Mouse (Mus musculus): ENCODE data around the gene Olfr1440. TPM values are rescaled to one million over a fixed set of nuclear protein-coding genes. Genes with fewer than 3 reads are reported as not detected.

Olfr1440 gene
- polyA plus RNA-seq (2015; fragmentation: Nextera tagmentation; extraction: Ambion mirVana): not detected in 2 replicates

DNA sequence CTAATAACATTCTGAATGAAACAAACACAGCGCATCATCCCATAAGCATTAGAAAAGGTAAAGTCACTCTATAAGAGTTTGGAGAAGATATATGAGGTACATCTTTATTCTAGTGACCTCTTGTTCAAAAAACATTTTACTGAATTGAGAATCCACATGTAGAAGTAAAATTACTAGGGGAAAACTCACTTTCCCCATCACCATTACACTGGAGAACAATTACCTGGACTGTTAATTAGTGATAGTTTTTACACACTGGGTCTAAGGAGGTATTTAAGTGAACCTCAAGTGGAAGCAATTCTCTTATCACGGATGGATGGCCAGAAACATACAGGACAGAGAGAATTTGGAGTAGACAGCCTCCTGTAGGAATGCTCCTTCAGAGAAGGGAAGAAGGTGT, at the start of gene Olfr1440:
TSS of gene Olfr1440 (plus strand) at position 301 of the 400 bp plus-strand sequence.
- H3K4me3 ChIP-seq (replicated peaks): no peak within 1 kb of the TSS
- no peaks in the 10 kb centered on the region for H3K36me3 ChIP-seq (replicated peaks)
- ATAC-seq (ENCODE audit: insufficient read depth): no peak
- no peaks in the 10 kb centered on the region for H3K9me3 ChIP-seq (replicated peaks)
- H3K9ac ChIP-seq: no peak within 1 kb of the TSS
- no peak within 1 kb of the TSS for H3K4me2 ChIP-seq
- WGBS (ENCODE audit: insufficient replicate concordance): 58% methylated on average over 2 of the region's 2 CpGs
- H3K27me3 ChIP-seq: no peaks in the 10 kb centered on the region
- H3K4me1 ChIP-seq (replicated peaks): no peaks in the 10 kb centered on the region
- no peak within 1 kb of the TSS for H3K27ac ChIP-seq (replicated peaks)

DNA sequence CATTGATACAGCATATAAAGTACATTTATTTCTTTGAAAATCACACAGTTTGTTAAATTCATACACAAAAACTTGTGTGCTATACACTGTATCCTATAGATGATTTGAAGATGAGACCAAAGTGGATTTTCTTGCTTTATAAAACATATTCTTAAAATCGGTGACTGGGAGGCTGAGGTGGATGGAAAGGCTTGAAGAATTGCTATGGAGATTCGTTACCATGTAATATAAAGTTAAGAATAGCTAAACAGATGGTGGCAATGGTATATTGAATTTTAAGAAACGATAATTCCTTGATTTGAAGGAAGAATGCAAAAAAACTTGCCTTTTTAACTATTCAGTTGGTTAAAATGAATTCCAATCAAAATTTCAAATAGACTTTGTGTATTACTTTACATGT, 14.1 kb upstream of the Olfr1440 start:
- Histone ChIP-seq H3K9me3 (replicated peaks) (no peaks in the 10 kb centered on the region), H3K4me1 (replicated peaks) (no peaks in the 10 kb centered on the region), H3K27ac (replicated peaks) (no peak overlapping the region), H3K9ac (no peak overlapping the region), H3K36me3 (replicated peaks) (no peaks in the 10 kb centered on the region), H3K4me3 (replicated peaks) (no peak overlapping the region), H3K4me2 (no peak overlapping the region), H3K27me3 (no peaks in the 10 kb centered on the region)
- WGBS (ENCODE audit: insufficient replicate concordance): 48% methylated on average over 3 of the region's 3 CpGs
- no peak for ATAC-seq (ENCODE audit: insufficient read depth)

DNA sequence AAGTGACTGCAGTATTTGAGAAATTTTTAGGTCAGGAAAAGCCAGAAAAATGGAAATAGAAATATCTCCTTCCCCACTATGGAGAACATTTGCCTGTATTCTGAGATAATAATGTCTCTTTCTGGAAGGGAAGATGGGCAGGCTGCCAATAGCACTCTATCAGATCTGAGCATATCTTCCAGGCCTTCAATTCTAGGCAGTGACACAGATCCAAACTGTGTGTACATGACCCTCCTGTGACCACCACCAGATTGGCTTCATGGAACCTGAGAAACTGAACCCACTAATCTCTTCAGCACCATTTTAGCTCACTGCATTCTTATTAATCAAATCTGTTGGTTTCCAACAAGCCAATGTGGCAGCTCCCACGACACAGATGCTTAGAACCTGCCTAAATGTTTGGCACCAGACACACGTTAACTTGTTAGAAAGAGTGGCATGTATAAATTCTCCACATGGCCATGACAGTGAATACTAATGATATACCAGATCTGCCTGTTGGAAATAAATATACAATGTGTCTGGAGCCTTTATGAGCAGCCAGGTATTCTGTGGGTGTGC, 12.5 kb upstream of the Olfr1440 start:
- ATAC-seq (ENCODE audit: insufficient read depth): no peak
- Histone ChIP-seq H3K27ac (replicated peaks) (no peak overlapping the region), H3K4me3 (replicated peaks) (no peak overlapping the region), H3K9ac (no peak overlapping the region), H3K27me3 (no peaks in the 10 kb centered on the region), H3K4me2 (no peak overlapping the region), H3K36me3 (replicated peaks) (no peaks in the 10 kb centered on the region), H3K9me3 (replicated peaks) (no peaks in the 10 kb centered on the region), H3K4me1 (replicated peaks) (no peaks in the 10 kb centered on the region)
- 36% methylated on average over 2 of the region's 2 CpGs for WGBS (ENCODE audit: insufficient replicate concordance)

DNA sequence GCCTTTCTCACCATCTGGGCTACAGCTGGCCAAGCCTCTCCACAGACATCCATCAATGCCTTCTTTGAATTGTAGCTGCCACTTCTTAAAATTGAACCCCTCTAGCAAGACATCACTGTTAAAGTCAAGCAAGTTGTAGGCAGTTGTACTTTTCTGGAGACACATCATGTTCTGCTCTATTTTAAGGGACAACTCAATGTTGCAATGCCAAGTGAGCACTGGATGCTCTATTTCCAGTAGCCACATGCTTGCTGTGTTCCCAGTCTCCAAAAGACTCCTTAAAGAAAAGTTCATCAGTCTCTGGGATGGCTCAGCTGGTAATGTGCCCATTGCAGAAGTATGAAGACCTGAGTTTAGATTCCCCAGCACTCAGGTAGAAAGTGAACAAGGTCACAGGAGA, 26.7 kb downstream of the Olfr1440 start:
- no peaks in the 10 kb centered on the region for H3K4me1 ChIP-seq (replicated peaks)
- H3K4me2 ChIP-seq: no peak overlapping the region
- no peaks in the 10 kb centered on the region for H3K36me3 ChIP-seq (replicated peaks)
- no peak overlapping the region for H3K9ac ChIP-seq
- no peak overlapping the region for H3K27ac ChIP-seq (replicated peaks)
- no peak overlapping the region for H3K4me3 ChIP-seq (replicated peaks)
- no peak for ATAC-seq (ENCODE audit: insufficient read depth)
- H3K9me3 ChIP-seq (replicated peaks): no peaks in the 10 kb centered on the region
- H3K27me3 ChIP-seq: no peaks in the 10 kb centered on the region

- no peaks in the 10 kb centered on the region for H3K27me3 ChIP-seq
- no peaks in the 10 kb centered on the region for H3K36me3 ChIP-seq (replicated peaks)
- no peak within 1 kb of the TSS for H3K9ac ChIP-seq
- H3K4me2 ChIP-seq: no peak within 1 kb of the TSS
- no peak within 1 kb of the TSS for H3K4me3 ChIP-seq (replicated peaks)
- no peak for ATAC-seq (ENCODE audit: insufficient read depth)
- no peak within 1 kb of the TSS for H3K27ac ChIP-seq (replicated peaks)
- H3K9me3 ChIP-seq (replicated peaks): no peaks in the 10 kb centered on the region
- H3K4me1 ChIP-seq (replicated peaks): no peaks in the 10 kb centered on the region
These were observed 30.3 kb downstream of the Olfr1440 start, which contains the start of gene Olfr1441 for GRCm38 (mm10) chr19:12417361-12417760. TSS of gene Olfr1441 (plus strand) at chr19:12417433.

- no peak overlapping the region for H3K27ac ChIP-seq (replicated peaks)
- no peak overlapping the region for H3K4me2 ChIP-seq
- H3K9ac ChIP-seq: no peak overlapping the region
- H3K4me3 ChIP-seq (replicated peaks): no peak overlapping the region
- H3K36me3 ChIP-seq (replicated peaks): no peaks in the 10 kb centered on the region
- H3K4me1 ChIP-seq (replicated peaks): no peaks in the 10 kb centered on the region
- ATAC-seq (ENCODE audit: insufficient read depth): no peak
- H3K27me3 ChIP-seq: no peaks in the 10 kb centered on the region
- no peaks in the 10 kb centered on the region for H3K9me3 ChIP-seq (replicated peaks)
- WGBS (ENCODE audit: insufficient replicate concordance): 70% methylated on average over 3 of the region's 3 CpGs
These were observed 31.2 kb downstream of the Olfr1440 start for GRCm38 (mm10) chr19:12418312-12418711.

GRCm38 (mm10) chr19:12420555-12420954, 33.5 kb downstream of the Olfr1440 start:
- no peak overlapping the region for H3K9ac ChIP-seq
- no peaks in the 10 kb centered on the region for H3K27me3 ChIP-seq
- H3K9me3 ChIP-seq (replicated peaks): no peaks in the 10 kb centered on the region
- no peak overlapping the region for H3K4me2 ChIP-seq
- no peak overlapping the region for H3K4me3 ChIP-seq (replicated peaks)
- no peak for ATAC-seq (ENCODE audit: insufficient read depth)
- H3K27ac ChIP-seq (replicated peaks): no peak overlapping the region
- no peaks in the 10 kb centered on the region for H3K36me3 ChIP-seq (replicated peaks)
- no peaks in the 10 kb centered on the region for H3K4me1 ChIP-seq (replicated peaks)
- 50% methylated on average over 6 of the region's 6 CpGs for WGBS (ENCODE audit: insufficient replicate concordance)

- Histone ChIP-seq H3K4me1 (replicated peaks) (no peaks in the 10 kb centered on the region), H3K36me3 (replicated peaks) (no peaks in the 10 kb centered on the region), H3K4me2 (no peak overlapping the region), H3K9me3 (replicated peaks) (no peaks in the 10 kb centered on the region), H3K27ac (replicated peaks) (no peak overlapping the region), H3K4me3 (replicated peaks) (no peak overlapping the region), H3K27me3 (no peaks in the 10 kb centered on the region), H3K9ac (no peak overlapping the region)
- WGBS (ENCODE audit: insufficient replicate concordance): 62% methylated on average over 1 of the region's 1 CpGs
- ATAC-seq (ENCODE audit: insufficient read depth): no peak
These were observed 34.6 kb downstream of the Olfr1440 start for GRCm38 (mm10) chr19:12421680-12422079.

GRCm38 (mm10) chr19:12427101-12427500, 40.0 kb downstream of the Olfr1440 start:
- ATAC-seq (ENCODE audit: insufficient read depth): no peak
- Histone ChIP-seq H3K9ac (no peak overlapping the region), H3K36me3 (replicated peaks) (no peaks in the 10 kb centered on the region), H3K9me3 (replicated peaks) (no peaks in the 10 kb centered on the region), H3K4me1 (replicated peaks) (no peaks in the 10 kb centered on the region), H3K27me3 (no peaks in the 10 kb centered on the region), H3K4me3 (replicated peaks) (no peak overlapping the region), H3K4me2 (no peak overlapping the region), H3K27ac (replicated peaks) (no peak overlapping the region)
- 72% methylated on average over 5 of the region's 5 CpGs for WGBS (ENCODE audit: insufficient replicate concordance)

- Histone ChIP-seq H3K9me3 (replicated peaks) (no peaks in the 10 kb centered on the region), H3K27ac (replicated peaks) (no peak within 1 kb of the TSS), H3K27me3 (no peaks in the 10 kb centered on the region), H3K4me3 (replicated peaks) (no peak within 1 kb of the TSS), H3K36me3 (replicated peaks) (no peaks in the 10 kb centered on the region), H3K4me2 (no peak within 1 kb of the TSS), H3K4me1 (replicated peaks) (no peaks in the 10 kb centered on the region), H3K9ac (no peak within 1 kb of the TSS)
- 78% methylated on average over 6 of the region's 6 CpGs for WGBS (ENCODE audit: insufficient replicate concordance)
- ATAC-seq (ENCODE audit: insufficient read depth): no peak
These were observed 40.5 kb downstream of the Olfr1440 start, which contains the start of gene Pfpl for GRCm38 (mm10) chr19:12427605-12428004. TSS of gene Pfpl (plus strand) at chr19:12427905.

GRCm38 (mm10) chr19:12433033-12433432, 46.0 kb downstream of the Olfr1440 start:
- H3K4me1 ChIP-seq (replicated peaks): no peaks in the 10 kb centered on the region
- no peaks in the 10 kb centered on the region for H3K36me3 ChIP-seq (replicated peaks)
- H3K9ac ChIP-seq: no peak overlapping the region
- H3K27me3 ChIP-seq: no peaks in the 10 kb centered on the region
- no peak overlapping the region for H3K4me2 ChIP-seq
- WGBS (ENCODE audit: insufficient replicate concordance): 5% methylated on average over 2 of the region's 2 CpGs
- no peak overlapping the region for H3K27ac ChIP-seq (replicated peaks)
- no peaks in the 10 kb centered on the region for H3K9me3 ChIP-seq (replicated peaks)
- no peak for ATAC-seq (ENCODE audit: insufficient read depth)
- H3K4me3 ChIP-seq (replicated peaks): no peak overlapping the region

- Histone ChIP-seq H3K4me1 (replicated peaks) (no peaks in the 10 kb centered on the region), H3K4me2 (no peak overlapping the region), H3K27ac (replicated peaks) (peak overlapping the region; percentile 56; the same call in 1 of the 2 replicates), H3K9me3 (replicated peaks) (no peaks in the 10 kb centered on the region), H3K27me3 (no peaks in the 10 kb centered on the region), H3K36me3 (replicated peaks) (no peaks in the 10 kb centered on the region), H3K9ac (no peak overlapping the region), H3K4me3 (replicated peaks) (no peak overlapping the region)
- WGBS (ENCODE audit: insufficient replicate concordance): 39% methylated on average over 4 of the region's 4 CpGs
- ATAC-seq (ENCODE audit: insufficient read depth): no peak
These were observed 47.9 kb downstream of the Olfr1440 start for GRCm38 (mm10) chr19:12435011-12435416.

Measured in liver, embryonic 15.5 days (tissue).